Mouse (Mus musculus) NIH3T3 (cell line): ENCODE results near the gene Fasl.
A peak's percentile ranks its signal among the peaks of the same experiment; 100 is the strongest.

ENCODE experiments used
- DNase-seq: peaks from one replicate; pipeline ENCODE4 v3.0.0-alpha.2; 2012; ENCODE audit warnings: low read depth

Gene Fasl

GRCm38 (mm10) chr1:161761556-161761955 lies 26.7 kb downstream of the Fasl start:
- no peak for DNase-seq

- DNase-seq, result no peak
Observed at GRCm38 (mm10) chr1:161756547-161756946, 31.7 kb downstream of the Fasl start.

- no peak for DNase-seq
Observed at GRCm38 (mm10) chr1:161751311-161751710, 37.0 kb downstream of the Fasl start.

- DNase-seq, result no peak
Observed at GRCm38 (mm10) chr1:161750471-161751041, 37.7 kb downstream of the Fasl start.

GRCm38 (mm10) chr1:161748685-161749084 lies 39.6 kb downstream of the Fasl start:
- no peak for DNase-seq

GRCm38 (mm10) chr1:161748138-161748537 lies 40.2 kb downstream of the Fasl start:
- DNase-seq, result peak; percentile 79

- DNase-seq, result no peak
Observed at GRCm38 (mm10) chr1:161746542-161747302, 41.6 kb downstream of the Fasl start.

GRCm38 (mm10) chr1:161744855-161745254 lies 43.4 kb downstream of the Fasl start:
- no peak for DNase-seq

GRCm38 (mm10) chr1:161744209-161744608 lies 44.1 kb downstream of the Fasl start:
- DNase-seq, result no peak

- DNase-seq, result no peak
Observed at GRCm38 (mm10) chr1:161742481-161743267, 45.6 kb downstream of the Fasl start.

GRCm38 (mm10) chr1:161736848-161737247 lies 51.4 kb downstream of the Fasl start:
- DNase-seq, result peak; percentile 75

GRCm38 (mm10) chr1:161736255-161736654 lies 52.0 kb downstream of the Fasl start:
- no peak for DNase-seq

GRCm38 (mm10) chr1:161735465-161736046 lies 52.7 kb downstream of the Fasl start:
- DNase-seq, result peak; percentile 61

GRCm38 (mm10) chr1:161734741-161735211 lies 53.5 kb downstream of the Fasl start:
- DNase-seq, result peak; percentile 75

- DNase-seq, result no peak
Observed at GRCm38 (mm10) chr1:161734314-161734713, 54.0 kb downstream of the Fasl start.
